Mouse (Mus musculus): Measurements from ENCODE around the gene Lect2. TPM values are rescaled to one million over a fixed set of nuclear protein-coding genes. Genes with fewer than 3 reads are reported as not detected.

Lect2 gene
- polyA plus RNA-seq, 1 experiment from 2014 or later: not detected

- H3K27me3 ChIP-seq: no peaks in the 10 kb centered on the region
- WGBS: 11% methylated on average over 2 of the region's 2 CpGs
- H3K9me3 ChIP-seq: no peaks in the 10 kb centered on the region
- H3K36me3 ChIP-seq: no peaks in the 10 kb centered on the region
- ATAC-seq (ENCODE audit: low FRiP score, low read depth): no peak; the same call in 1 of the 2 replicates
- no peak overlapping the region for H3K27ac ChIP-seq
- no peak overlapping the region for H3K4me3 ChIP-seq
- no peak overlapping the region for H3K9ac ChIP-seq
- H3K4me1 ChIP-seq: peaks cover 3% of the 10 kb centered on the region; the same call in 1 of the 2 replicates
- H3K4me2 ChIP-seq (replicated peaks): no peak overlapping the region
Measured at GRCm38 (mm10) chr13:56554409-56554808, 6.1 kb upstream of the Lect2 start.

DNA sequence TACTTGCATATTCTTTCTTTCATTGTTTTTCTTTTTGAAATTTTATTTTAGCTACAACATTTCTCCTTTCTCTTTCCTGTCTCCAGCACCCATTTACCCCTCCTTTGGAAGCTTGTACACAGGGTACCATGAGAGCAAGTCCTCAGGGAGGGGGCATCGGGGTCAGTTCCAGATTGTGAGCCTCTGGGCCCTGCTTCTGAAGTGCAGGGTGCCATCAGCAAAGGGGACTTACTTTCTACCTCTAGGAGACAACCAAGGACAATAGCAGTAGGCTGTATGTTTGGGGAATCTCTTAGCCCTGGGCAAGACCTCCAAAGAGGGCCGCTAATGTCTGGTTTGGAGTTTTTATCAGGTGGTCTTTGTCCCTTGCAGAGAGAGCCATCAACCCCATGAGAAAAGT is 5.6 kb upstream of the Lect2 start:
- Histone ChIP-seq H3K4me1 (peaks cover 3% of the 10 kb centered on the region; the same call in 1 of the 2 replicates), H3K27me3 (no peaks in the 10 kb centered on the region), H3K36me3 (no peaks in the 10 kb centered on the region), H3K4me2 (replicated peaks) (no peak overlapping the region), H3K4me3 (no peak overlapping the region), H3K9ac (no peak overlapping the region), H3K27ac (no peak overlapping the region), H3K9me3 (no peaks in the 10 kb centered on the region)
- 63% methylated on average over 2 of the region's 2 CpGs for WGBS
- ATAC-seq (ENCODE audit: low FRiP score, low read depth): no peak

- no peak for ATAC-seq (ENCODE audit: low FRiP score, low read depth)
- Histone ChIP-seq H3K4me1 (no peaks in the 10 kb centered on the region), H3K4me3 (no peak overlapping the region), H3K9ac (no peak overlapping the region), H3K4me2 (replicated peaks) (no peak overlapping the region), H3K27me3 (no peaks in the 10 kb centered on the region), H3K36me3 (no peaks in the 10 kb centered on the region), H3K9me3 (no peaks in the 10 kb centered on the region), H3K27ac (no peak overlapping the region)
- 68% methylated on average over 6 of the region's 6 CpGs for WGBS
Measured at GRCm38 (mm10) chr13:56551661-56552060, 3.4 kb upstream of the Lect2 start.

DNA sequence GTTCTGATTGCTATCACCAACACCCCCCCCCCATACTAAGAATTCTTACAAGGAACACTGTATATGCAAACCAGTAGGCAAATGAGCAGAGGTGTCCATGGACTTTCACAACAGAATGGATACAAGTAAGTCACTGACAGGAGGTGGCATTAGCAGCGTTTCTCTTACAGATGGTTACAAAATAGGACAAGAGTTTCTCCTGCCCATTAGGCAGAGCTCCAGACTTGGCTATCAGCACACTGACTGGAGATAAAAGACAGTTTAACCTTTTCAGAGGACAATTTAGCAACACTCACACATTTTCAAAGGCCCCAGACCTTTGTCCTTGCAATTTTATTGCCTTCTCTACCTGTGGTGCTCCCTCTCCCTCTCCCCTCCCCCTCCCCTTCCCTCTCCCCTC is 2.3 kb upstream of the Lect2 start:
- WGBS: 15% methylated on average over 1 of the region's 1 CpGs
- H3K9ac ChIP-seq: no peak overlapping the region
- H3K4me3 ChIP-seq: no peak overlapping the region
- no peaks in the 10 kb centered on the region for H3K9me3 ChIP-seq
- H3K36me3 ChIP-seq: no peaks in the 10 kb centered on the region
- no peaks in the 10 kb centered on the region for H3K4me1 ChIP-seq
- ATAC-seq (ENCODE audit: low FRiP score, low read depth): no peak
- H3K4me2 ChIP-seq (replicated peaks): no peak overlapping the region
- H3K27me3 ChIP-seq: no peaks in the 10 kb centered on the region
- no peak overlapping the region for H3K27ac ChIP-seq

GRCm38 (mm10) chr13:56549364-56549763 is 1.1 kb upstream of the Lect2 start:
- H3K9ac ChIP-seq: no peak overlapping the region
- 59% methylated on average over 4 of the region's 4 CpGs for WGBS
- H3K9me3 ChIP-seq: no peaks in the 10 kb centered on the region
- H3K36me3 ChIP-seq: no peaks in the 10 kb centered on the region
- no peak overlapping the region for H3K4me2 ChIP-seq (replicated peaks)
- no peak overlapping the region for H3K27ac ChIP-seq
- ATAC-seq (ENCODE audit: low FRiP score, low read depth): no peak
- H3K27me3 ChIP-seq: no peaks in the 10 kb centered on the region
- 0 out of 2 replicates have a peak, but pooled peaks cover 5% of the 10 kb centered on the region for H3K4me1 ChIP-seq
- H3K4me3 ChIP-seq: no peak overlapping the region

DNA sequence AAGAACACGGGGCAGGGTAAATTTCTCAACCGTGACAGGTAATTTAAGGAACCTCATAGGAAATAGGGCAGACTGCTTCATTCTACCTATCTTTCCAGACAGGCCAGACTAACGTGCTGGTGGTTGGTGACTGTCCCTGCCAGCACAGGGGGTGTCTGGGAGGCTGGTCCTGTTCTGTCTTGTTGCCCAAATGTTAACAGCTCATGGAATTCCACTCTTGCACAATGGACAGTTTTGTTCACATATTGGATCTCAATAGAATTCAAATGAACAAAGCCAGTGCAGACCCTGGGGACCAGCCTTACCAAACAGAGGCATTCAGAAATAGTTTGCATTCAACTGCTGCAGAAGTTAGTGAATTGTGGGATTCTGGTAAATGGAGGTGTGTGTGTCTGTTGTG is 3.3 kb downstream of the Lect2 start:
- no peak overlapping the region for H3K4me2 ChIP-seq (replicated peaks)
- WGBS: 53% methylated on average over 3 of the region's 3 CpGs
- no peak overlapping the region for H3K27ac ChIP-seq
- no peaks in the 10 kb centered on the region for H3K9me3 ChIP-seq
- H3K4me3 ChIP-seq: no peak overlapping the region
- no peaks in the 10 kb centered on the region for H3K27me3 ChIP-seq
- H3K4me1 ChIP-seq: 0 out of 2 replicates have a peak, but pooled peaks cover 5% of the 10 kb centered on the region
- H3K9ac ChIP-seq: no peak overlapping the region
- no peaks in the 10 kb centered on the region for H3K36me3 ChIP-seq
- ATAC-seq (ENCODE audit: low FRiP score, low read depth): no peak

- Histone ChIP-seq H3K27ac (no peak overlapping the region), H3K9ac (no peak overlapping the region), H3K27me3 (no peaks in the 10 kb centered on the region), H3K9me3 (no peaks in the 10 kb centered on the region), H3K4me3 (no peak overlapping the region), H3K36me3 (no peaks in the 10 kb centered on the region), H3K4me1 (0 out of 2 replicates have a peak, but pooled peaks cover 5% of the 10 kb centered on the region), H3K4me2 (replicated peaks) (no peak overlapping the region)
- no peak for ATAC-seq (ENCODE audit: low FRiP score, low read depth)
- WGBS: 71% methylated on average over 9 of the region's 9 CpGs
Measured at GRCm38 (mm10) chr13:56543805-56544204, 4.5 kb downstream of the Lect2 start.

- Histone ChIP-seq H3K27ac (no peak overlapping the region), H3K27me3 (no peaks in the 10 kb centered on the region), H3K4me3 (no peak overlapping the region), H3K4me1 (0 out of 2 replicates have a peak, but pooled peaks cover under 1% of the 10 kb centered on the region), H3K36me3 (no peaks in the 10 kb centered on the region), H3K9ac (no peak overlapping the region), H3K4me2 (replicated peaks) (no peak overlapping the region), H3K9me3 (peaks cover 4% of the 10 kb centered on the region; the same call in 1 of the 2 replicates)
- WGBS: 93% methylated on average over 4 of the region's 4 CpGs
- ATAC-seq (ENCODE audit: low FRiP score, low read depth): no peak
Measured at GRCm38 (mm10) chr13:56539846-56540245, 8.5 kb downstream of the Lect2 start.

DNA sequence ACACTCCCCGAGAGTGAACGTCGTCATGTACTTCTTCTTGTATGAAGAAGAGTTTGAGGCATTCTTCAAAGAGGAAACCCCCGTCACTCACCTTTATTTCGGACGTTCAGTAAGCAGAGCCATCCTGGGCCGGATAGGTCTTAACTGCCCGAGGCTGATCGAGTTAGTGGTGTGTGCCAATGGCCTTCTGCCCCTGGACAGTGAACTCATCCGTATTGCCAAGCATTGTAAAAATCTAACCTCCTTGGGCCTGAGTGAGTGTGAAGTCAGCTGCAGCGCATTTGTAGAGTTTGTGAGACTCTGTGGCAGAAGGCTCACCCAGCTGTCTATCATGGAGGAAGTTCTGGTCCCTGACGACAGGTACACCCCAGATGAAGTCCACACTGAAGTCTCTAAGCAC is 11.3 kb downstream of the Lect2 start:
- Histone ChIP-seq H3K4me2 (replicated peaks) (no peak overlapping the region), H3K4me3 (no peak overlapping the region), H3K9me3 (peaks cover 9% of the 10 kb centered on the region; the same call in 1 of the 2 replicates), H3K27me3 (no peaks in the 10 kb centered on the region), H3K27ac (no peak overlapping the region), H3K9ac (no peak overlapping the region), H3K4me1 (no peaks in the 10 kb centered on the region), H3K36me3 (peaks cover 5% of the 10 kb centered on the region)
- no peak for ATAC-seq (ENCODE audit: low FRiP score, low read depth)
- 85% methylated on average over 12 of the region's 12 CpGs for WGBS

- 70% methylated on average over 5 of the region's 5 CpGs for WGBS
- peaks cover 9% of the 10 kb centered on the region; the same call in 1 of the 2 replicates for H3K9me3 ChIP-seq
- no peak overlapping the region for H3K27ac ChIP-seq
- H3K4me1 ChIP-seq: no peaks in the 10 kb centered on the region
- H3K9ac ChIP-seq: no peak overlapping the region
- ATAC-seq (ENCODE audit: low FRiP score, low read depth): no peak
- no peak overlapping the region for H3K4me2 ChIP-seq (replicated peaks)
- H3K4me3 ChIP-seq: no peak overlapping the region
- peaks cover 5% of the 10 kb centered on the region for H3K36me3 ChIP-seq
- no peaks in the 10 kb centered on the region for H3K27me3 ChIP-seq
Measured at GRCm38 (mm10) chr13:56535570-56535969, 12.7 kb downstream of the Lect2 start.

- Histone ChIP-seq H3K9ac (no peak overlapping the region), H3K27ac (no peak overlapping the region), H3K4me1 (no peaks in the 10 kb centered on the region), H3K27me3 (no peaks in the 10 kb centered on the region), H3K9me3 (peaks cover 9% of the 10 kb centered on the region; the same call in 1 of the 2 replicates), H3K4me2 (replicated peaks) (no peak overlapping the region), H3K36me3 (peaks cover 5% of the 10 kb centered on the region), H3K4me3 (no peak overlapping the region)
- 85% methylated on average over 5 of the region's 5 CpGs for WGBS
- no peak for ATAC-seq (ENCODE audit: low FRiP score, low read depth)
Measured at GRCm38 (mm10) chr13:56534931-56535330, 13.4 kb downstream of the Lect2 start.

DNA sequence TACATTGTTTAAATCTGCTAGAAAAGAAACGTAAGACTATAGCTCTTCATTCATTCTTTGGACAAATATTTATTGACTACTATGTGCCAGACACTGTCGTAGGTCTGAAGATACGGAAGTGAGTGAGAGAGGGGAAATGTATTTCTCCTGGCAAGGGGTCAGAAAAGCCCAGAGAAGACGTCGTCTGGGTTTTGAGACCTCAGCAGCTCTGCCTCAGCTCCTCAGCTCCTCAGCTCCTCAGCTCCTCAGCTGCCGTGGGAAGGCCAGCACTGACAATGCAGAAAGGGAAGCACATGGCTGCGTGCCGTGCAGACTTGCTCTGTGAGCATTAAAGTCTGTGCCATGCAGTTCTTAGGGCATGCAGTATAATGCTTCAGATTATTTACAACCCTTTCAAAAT is 18.6 kb downstream of the Lect2 start:
- Histone ChIP-seq H3K4me2 (replicated peaks) (no peak overlapping the region), H3K9me3 (peaks cover 4% of the 10 kb centered on the region; the same call in 1 of the 2 replicates), H3K27ac (no peak overlapping the region), H3K27me3 (no peaks in the 10 kb centered on the region), H3K4me1 (no peaks in the 10 kb centered on the region), H3K4me3 (no peak overlapping the region), H3K36me3 (peaks cover 5% of the 10 kb centered on the region), H3K9ac (no peak overlapping the region)
- WGBS: 66% methylated on average over 8 of the region's 8 CpGs
- ATAC-seq (ENCODE audit: low FRiP score, low read depth): no peak

GRCm38 (mm10) chr13:56529031-56529430 is 19.3 kb downstream of the Lect2 start:
- no peak overlapping the region for H3K27ac ChIP-seq
- WGBS: 64% methylated on average over 4 of the region's 4 CpGs
- ATAC-seq (ENCODE audit: low FRiP score, low read depth): no peak
- H3K4me3 ChIP-seq: no peak overlapping the region
- no peak overlapping the region for H3K4me2 ChIP-seq (replicated peaks)
- H3K4me1 ChIP-seq: no peaks in the 10 kb centered on the region
- peaks cover 2% of the 10 kb centered on the region; the same call in 1 of the 2 replicates for H3K9me3 ChIP-seq
- no peak overlapping the region for H3K9ac ChIP-seq
- H3K36me3 ChIP-seq: peaks cover under 1% of the 10 kb centered on the region
- no peaks in the 10 kb centered on the region for H3K27me3 ChIP-seq

All from limb, embryonic 13.5 days (tissue).